Mouse (Mus musculus) lung, adult 2 months (tissue): ENCODE results near the gene Stpg3.

ENCODE experiments used
- CTCF ChIP-seq: fragments of 200-500 bp; IDR thresholded peaks from 2 replicates; pipeline ENCODE4 v1.5.1; 2011; ENCODE audit warnings: mild to moderate bottlenecking, low read length, control low read depth; ENCODE audit not compliant: insufficient read depth
- POLR2A ChIP-seq: fragments of 200-500 bp; IDR thresholded peaks from 2 replicates; pipeline ENCODE4 v1.6.1; 2011; ENCODE audit warnings: low read depth, mild to moderate bottlenecking, control low read depth, low read length, borderline replicate concordance; ENCODE audit errors: extremely low read depth

GRCm38 (mm10) chr2:25207593-25207992, 6.8 kb downstream of the Stpg3 start:
- TF ChIP-seq POLR2A = no peak
- no peak for TF ChIP-seq CTCF
